Mouse (Mus musculus): ENCODE data around the gene Hadh.

The Hadh gene

DNA sequence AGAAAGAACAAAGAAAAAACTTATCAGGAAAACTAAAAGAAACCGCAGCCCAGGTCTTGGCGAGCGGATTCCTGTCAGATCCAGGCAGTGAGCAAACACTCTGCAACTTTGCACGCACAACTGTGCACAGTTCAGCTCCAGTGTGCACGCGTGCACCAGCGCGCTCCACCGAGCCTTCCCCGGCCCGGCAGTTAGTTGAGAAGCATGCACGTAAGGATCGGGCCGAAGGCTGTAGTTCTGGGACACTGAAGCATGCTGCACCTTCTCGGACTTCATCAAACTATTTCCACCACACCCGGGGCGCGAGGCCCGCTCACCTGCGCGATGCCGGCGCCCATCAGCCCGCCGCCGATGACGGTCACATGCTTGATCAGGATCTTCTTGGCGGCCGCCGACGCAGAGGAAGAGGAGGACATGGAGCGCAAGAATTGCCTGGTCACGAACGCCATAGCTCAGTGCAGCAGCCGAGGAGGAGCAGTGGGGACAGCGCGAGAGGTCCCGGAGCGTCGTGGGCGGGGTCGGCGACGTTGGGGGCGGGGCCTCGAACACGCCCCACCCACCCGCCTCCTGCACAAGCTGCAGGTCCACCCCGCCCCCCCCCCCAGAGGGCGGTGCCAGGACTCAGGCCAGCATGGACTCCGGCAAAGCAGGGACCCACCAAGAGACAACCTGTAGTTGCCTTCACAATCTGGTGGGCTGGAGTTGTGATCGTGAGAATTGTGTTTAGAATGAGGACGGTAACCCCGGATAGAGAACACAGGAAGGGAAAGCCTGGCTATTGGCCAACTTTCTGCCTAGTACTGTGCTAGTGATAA is at the start of gene Hadh:
Hadh (minus strand) TSS at position 543 of the 815 bp plus-strand sequence.
- peak; percentile 88 for DNase-seq

DNA sequence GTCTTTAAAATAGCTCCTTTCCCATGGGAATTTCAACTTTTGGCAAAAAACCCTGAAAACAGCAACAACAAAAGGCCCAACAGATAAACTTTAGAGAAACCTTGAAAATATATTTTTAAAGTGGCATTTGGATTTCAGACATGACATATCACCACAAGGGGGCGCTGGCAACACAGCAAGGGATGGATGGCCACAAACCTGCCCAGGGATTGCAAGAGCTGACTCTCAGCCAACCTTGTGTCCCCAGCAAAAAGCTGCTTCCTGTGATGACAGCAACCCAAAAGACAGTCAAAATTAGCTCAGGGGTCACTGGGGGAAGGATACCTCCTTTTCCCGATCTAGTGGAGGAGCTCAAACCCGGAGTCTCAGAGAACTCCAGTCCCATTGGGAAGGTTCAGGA is 48.3 kb upstream of the Hadh start:
- peak; percentile 64 for DNase-seq

DNA sequence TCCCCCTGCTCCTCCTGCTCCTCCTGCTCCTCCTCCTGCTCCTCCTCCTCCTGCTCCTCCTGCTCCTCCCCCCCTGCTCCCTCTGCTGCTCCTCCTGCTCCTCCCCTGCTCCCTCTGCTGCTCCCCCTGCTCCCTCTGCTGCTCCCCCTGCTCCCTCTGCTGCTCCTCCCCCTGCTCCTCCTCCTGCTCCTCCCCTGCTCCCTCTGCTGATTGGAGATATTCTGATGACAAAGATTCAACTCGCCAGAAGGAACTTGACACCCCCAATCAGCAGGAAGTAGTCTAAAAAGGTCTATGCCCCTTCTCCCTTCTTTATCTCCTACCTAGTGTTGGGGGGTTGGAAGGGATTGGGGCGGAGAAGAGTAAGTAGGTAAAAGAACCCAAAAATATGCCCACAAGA is 46.3 kb upstream of the Hadh start:
- DNase-seq = no peak

DNA sequence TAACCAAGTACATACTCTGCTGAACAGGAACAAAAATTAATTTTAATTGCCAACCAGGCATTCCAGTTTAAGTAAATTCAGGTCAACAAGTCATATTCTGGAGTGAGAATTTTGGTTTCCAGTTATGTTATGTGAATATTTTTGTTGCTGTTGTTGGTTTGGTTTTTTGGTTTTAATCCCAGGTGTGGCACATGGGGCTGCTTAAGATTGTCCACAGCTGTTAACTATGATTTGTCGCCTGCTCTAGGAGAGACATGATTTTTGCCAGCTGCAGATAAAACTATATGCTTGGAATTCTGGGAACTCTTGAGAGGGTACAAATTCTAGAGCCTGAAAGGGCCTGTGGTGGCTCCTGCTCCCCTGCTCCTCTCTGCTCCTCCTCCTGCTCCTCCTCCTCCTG is 45.2 kb upstream of the Hadh start:
- no peak for DNase-seq

DNA sequence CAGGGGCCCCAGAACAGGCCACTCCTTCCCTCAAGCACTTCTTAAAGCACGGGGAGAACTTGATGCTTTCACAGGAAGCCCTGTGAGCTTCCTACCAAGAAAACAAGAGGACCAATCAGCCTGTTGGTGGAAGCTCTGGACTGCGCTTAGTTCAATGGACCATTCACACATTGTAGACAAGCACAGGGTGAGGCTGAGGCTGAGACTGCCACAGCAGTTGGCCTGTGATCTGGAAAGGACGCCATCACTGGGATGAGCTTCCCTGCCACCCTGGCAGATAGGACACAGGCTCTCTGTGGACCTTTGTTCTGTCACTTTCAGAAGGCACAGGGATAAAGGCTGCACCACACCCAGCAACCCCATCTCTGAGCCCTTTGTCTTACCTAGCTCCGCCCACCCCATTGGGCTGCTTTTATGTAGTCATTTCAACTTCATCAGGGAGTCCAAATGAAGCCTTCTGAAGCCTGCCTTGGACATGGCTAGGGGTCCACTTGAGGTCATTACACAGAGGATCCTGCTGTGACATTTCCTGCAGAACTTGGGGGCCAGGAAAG is 44.1 kb upstream of the Hadh start:
- no peak for DNase-seq

DNA sequence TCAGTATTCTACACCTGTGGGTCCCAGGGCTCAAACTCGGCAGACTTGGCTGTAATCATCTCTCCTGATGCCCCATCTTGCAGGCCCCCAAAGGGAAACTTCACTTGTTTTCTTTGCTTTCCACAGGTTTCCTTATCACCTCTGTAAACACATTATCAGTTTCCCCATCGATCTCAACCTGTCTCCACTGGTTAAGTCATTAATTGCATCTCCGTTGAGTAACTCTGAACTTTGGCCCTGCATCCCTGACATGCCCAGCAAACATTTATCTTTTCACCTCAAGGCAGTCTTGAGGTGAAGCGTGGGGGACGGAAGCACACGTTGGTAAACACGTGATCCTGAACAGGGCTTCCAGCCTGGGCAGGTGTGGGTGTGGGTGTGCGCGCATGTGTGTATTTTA is 40.4 kb upstream of the Hadh start:
- no peak for DNase-seq

DNA sequence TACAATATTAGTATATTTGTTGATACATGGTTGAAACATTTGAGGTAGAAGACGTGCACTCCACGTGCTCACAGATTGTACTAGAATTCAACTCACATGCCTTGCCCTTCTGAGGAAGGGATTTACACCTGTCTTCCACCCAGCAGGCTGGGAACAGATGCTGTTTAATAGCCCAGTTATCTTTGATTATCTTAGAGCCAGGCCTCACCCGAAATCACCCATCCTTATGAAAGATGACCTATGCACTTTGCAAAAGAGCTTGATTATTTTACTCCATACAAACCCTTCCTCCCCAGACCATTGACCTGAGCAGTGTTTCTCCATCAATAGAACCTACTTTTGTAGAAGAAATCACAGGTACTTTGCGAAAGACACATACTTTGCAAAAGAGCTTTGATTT is 38.7 kb upstream of the Hadh start:
- DNase-seq = no peak

DNA sequence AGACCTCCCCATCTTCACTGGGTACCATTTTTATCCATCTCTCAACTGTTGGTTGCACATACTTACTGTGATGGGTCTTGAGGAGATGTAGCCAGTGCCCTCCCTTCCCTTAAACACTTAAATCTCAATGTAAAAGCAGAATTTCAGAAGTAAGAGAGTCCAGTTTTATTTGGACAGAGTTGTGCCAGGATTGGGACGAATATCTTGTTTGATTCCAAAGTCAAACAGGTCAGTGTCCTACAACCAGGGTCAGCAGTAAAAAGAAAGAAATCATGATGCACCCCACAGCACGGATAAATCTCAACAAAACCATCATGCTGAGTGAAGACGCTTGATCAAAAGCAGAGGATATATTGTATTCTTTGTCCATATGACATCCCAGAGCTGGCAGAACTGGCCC is 35.9 kb upstream of the Hadh start:
- DNase-seq = no peak

DNA sequence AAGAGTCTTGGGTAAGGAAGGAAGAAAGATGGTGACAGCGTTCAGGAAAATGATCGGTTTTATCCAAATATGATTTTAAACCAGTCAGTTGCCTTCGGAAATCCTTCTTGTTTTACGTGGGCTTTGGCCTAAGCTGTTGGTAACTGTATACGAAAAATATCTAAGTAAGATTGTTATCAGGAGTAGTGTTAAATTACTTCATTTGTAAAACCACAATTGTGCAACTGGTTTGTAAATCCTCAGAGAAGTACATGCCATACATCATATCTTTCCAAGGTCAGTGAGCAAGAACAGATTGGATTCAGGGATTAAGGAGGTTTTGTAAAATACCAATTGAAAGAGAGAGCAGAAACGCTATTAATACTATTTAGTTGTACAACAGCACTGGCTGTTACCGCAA is 34.4 kb upstream of the Hadh start:
- no peak for DNase-seq

DNA sequence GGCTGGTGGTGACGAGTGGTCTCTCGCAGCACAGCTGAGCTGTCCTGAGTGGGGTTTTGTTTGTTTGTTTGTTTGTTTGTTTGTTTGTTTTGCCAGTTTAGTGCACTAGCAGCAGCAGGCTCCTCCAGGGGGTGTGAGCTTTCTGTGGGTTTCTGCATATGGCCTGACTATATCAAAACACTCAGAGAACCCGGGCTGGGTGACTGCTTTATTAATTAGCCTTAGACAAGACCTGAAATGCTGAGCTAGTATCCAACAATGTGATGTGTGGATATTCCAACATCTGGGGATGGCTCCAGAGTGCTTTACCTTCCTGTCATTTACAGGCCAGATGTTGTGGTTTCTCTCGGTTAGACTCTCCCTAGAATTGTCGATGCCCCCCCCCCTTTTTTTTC is 31.4 kb upstream of the Hadh start:
- DNase-seq = no peak

DNA sequence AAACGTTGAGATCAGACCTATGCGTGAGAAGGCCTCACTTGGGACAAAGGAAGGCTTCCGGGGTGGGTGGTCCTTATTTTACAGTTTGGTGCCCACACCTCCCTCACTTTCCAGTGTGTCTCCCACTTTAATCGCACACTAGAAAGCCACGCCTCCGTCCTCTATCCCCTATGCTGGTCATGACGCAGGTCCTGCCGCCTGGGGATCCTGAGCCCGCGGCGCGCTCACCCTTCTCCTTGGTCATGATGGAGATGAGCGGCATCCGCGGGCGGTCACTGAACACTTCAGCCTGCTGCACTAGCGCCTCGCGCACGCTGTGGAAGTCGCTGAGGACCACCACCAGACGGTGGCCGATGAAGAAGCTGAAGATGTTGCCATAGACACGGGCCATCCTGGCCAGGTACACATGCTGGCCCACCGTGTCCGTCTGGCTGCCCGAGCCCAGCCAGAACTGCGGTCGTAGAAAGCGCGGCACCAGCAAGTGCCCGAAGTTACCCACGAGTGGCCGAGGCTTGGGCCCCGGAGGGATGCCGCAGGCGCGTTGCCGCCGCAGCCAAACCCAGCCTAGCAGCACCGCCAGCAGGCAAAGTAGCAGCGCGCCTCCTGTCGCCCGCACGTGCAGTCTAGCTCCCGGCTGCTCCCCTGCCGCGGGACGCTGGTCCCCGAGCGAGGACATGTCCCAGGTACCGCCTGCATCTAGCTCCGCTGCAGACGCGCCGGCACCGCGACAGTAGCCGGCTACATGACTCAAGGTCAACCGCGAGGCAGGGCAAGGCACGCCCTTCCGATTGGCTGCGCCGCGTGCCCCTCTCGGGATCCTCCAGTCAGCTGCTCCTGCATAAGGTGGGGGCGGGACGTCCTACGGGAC is 30.8 kb upstream of the Hadh start, which contains the start of gene Cyp2u1:
Cyp2u1 (minus strand) TSS at position 776 of the 868 bp plus-strand sequence.
- DNase-seq = peak; percentile 93

DNA sequence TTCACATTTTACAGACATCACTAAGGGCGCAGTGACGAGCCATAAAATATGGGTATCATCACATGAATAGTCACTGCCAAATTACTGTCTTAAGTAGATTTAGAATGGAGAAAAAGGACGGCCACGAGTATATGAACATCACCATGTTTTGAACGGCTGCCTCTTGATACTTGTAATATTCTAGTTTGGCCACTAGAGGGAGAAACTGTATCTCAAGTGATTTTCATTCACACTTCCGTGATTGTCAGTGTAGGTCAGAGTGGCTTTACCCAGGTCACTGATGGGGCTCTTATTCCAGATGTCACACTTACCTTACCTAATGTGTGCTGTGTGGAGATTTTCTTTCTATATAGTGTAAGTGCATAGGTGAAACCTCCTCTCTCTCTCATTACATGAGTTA is 28.0 kb upstream of the Hadh start:
- no peak for DNase-seq

DNA sequence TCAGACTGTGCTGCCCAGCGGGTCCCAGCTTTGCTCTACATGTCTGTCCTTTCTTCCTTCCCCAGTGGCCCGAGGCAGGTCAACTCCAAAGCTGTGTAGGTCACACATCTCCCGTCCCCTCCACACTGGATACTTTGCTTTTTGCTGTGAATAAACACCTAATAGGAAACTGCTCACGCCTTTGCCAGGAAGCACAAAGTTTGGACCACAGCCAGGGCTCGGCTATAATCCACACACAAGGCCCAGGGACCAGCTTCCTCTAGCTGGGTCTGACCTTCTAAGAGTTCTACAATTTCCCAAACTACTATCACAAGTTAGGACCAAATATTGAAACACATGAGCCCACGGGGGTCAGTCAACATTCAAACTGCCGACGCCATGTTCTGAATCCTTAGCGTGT is 27.2 kb upstream of the Hadh start:
- DNase-seq = no peak

DNA sequence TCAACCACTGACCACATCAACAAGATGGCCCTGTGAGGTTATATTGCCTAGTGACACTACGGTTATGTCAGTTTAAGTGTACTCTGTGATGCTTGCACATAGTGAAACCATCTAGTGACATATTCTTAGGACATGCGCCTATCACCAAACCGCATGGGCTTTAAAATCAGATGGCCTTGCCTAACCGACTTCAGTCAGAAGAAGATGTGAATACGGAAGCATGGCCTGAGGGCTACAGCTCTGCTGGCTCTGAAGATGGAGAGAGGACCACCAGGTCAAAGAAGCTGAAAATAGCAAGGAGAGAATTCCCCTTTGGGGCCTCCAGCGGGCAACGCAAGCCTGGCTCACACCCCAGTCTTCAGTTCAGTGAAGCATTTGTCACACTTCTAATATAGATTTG is 25.0 kb upstream of the Hadh start:
- no peak for DNase-seq

DNA sequence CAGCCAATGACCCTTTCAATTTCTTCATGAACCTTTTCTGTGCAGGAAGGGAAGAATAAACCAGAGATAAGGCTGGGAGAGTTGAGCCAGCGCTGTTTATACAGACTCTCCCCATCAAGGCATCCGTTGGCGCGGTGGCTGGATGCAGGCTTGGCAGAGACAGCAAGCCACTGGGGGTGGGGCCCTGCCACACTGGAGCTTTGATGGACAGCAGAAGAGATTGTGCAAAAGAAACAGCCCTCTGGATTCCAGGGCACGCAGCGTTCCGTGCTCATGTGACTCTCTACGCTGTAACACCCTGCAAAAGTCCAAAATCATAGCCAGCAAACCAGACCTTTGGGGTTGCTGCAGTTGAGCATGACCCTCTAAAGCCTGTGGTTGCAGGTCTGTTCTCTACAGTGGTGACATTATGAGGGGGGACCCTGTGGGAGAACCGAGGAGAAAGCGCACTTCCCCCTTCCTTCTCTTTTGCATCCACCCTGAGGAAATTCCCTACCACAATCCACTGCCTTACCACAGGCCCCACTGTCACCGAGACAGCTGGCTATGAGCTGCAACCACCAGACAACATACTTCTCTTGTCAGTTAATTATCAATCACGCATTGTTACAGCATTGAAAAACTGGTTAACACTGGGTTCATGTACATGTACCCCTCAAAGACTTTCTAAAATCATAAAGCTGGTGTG is 23.8 kb upstream of the Hadh start:
- DNase-seq = no peak

DNA sequence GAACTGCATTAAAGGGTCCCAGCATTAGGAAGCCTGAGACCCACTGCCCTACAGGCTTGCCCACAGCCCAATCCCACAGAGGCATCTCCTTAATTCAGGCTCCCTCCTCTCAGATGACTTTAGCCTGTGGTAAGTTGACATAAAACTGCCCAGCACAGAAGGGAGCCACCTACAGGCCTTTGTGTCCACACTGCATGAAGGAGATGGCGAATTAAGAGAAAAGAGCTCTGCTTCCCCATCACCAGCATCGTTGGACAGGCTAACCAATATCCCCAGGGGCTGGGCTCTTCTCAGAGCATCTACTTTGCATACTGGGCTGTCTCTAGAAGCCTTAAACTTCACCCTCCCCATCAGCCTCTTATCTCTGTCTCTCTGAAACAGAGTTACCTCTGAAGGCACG is 22.6 kb upstream of the Hadh start:
- no peak for DNase-seq

DNA sequence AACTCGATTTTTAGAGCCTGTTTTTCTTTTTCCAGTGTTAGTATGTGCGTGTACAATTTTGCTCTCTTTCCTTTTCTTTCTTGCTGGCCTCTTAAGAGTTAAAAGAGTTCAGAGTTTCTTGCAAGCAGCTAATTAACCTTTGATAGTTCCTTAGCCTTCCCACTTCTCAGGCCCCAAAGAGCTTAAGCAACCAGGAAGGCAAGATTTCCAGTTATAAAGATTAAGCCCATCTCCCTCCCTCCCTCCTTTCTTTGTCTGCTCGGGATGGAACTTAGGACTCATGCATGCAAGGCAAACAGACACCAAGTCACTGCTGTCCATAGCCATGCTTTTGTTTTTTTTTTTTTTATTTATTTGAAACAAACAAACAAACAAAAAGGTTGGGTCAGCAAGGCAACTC is 21.1 kb upstream of the Hadh start:
- no peak for DNase-seq

DNA sequence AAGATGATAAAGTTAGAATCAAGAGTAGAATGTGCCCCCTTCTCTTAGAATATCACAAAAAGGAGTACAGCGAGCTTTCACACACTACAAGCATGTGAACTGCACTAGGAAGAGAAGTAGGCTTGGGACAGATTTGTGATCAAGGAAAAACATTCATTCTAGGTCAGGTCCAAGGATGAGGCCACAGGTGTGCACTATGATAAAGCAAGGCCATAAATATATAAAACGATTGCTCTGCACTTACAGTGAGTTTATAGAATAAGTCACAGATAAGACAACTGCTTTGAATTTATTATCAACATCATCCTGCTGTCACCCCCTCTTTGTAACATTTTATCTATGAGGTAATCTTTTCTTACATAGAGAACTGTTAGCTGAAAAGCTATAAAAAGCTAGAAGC is 20.4 kb upstream of the Hadh start:
- DNase-seq = no peak

DNA sequence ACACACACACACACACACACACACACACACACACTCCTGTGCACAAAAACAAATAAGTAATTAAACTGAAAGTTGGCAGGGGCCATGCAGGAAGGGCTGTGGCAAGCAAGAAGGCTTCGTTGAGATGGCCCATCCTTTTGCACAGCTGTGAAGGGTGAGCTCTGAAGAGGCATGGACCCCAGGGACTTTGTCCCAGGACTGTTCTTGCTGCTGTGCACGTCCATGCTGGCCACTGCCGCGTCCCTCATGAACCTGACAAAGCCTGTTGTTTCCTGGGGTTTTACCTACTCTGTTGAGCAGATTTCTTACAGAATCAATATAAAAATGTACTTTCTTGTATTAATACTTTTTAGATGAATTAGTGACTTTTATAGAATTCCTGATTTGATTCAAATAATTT is 20.0 kb upstream of the Hadh start:
- DNase-seq = no peak

DNA sequence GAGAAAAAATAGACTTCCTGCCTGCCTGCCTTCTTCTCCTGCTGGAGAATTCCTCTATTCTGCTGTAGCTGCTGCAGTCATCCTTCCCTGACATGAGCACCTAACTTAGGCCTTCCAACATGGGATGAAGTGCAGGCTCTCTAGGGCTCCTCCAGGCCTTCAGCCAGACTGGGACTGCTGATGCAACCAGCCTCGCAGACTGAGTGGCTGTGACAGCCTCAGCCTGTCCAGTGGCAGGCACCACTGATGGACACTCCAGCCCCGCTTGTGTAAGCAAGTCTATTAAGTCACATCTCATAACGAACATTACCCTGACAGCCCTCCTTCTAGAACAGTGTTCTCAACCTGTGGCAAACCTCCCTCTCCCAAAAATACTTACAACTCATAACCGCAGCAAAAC is 2.2 kb upstream of the Hadh start:
- no peak for DNase-seq

DNA sequence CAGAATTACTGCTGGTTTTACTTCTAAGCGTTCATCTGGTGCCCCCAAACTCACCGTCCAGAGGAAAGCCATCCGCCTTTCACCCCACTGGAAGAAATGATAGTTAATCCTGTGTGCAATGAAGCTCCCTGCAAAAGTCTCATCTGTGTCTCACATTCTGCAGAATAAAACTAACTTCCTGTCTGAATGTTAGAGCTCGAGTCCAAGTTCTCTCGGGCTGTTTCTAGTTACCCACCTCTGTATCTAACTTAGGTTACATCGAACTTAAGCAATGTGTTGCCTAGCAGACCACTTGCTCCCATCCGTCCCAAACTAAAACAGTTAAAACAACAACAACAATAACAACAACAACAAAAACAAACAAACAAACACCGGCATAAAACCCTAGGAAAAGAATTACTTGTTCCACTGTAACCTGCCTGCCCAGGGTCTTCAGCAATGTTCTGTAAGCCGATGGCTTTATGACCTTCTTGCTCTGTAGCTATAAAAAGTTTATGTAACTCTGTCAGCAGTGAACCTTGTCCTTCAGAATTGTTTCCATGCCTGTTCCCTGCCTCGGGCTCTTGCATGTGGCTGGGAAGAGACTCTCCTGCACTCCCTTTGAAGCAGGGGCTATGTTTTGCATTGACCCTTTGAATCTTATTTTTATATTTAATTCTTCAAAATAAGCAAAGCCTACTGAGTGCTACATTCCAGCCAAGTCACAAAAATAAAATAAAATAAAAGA is 636 bp upstream of the Hadh start:
- peak; percentile 56 for DNase-seq

DNA sequence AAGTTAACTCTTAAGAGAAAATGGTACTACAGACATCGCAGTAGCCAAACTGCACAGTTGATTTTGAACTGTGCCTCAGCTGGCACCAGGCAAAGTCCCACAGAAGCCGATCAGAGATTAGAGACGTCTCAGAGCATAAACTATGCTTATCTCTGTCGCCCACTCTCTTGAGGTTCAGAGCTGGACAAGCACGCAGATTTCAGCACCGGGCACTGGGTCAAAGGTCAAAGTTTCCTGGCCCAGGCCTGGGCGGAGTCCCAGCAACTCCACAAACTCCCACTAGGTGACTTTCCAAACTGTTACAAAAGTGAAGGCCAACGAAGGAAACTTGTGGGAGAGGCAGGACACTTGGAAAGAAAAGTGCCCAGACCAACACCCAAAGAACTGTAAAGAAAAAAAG is 744 bp downstream of the Hadh start:
- peak; percentile 85 for DNase-seq

DNA sequence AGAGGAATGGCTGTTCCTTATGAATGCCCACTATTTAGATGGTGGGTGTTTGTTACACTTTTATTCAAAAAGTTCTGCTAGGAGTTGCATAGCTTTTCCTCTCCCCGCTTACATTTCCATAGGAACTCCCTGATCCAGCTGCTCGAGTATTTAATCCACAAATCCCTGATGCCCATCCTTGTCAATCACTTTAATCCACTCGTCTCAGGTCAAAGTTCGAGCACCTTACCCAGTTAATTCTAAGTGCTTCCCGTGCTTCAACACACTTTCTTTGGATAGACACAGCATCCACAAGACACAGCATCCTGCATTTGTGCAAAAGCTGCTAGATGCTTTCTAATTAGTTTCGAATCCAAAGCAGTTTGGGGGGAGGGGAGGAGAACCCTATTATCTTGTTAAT is 1.5 kb downstream of the Hadh start:
- no peak for DNase-seq
